Mouse (Mus musculus): ENCODE measurements around the gene Adgrf2. TPM values are rescaled to one million over a fixed set of nuclear protein-coding genes. Genes with fewer than 3 reads are reported as not detected.

Adgrf2 gene
- total RNA-seq (2014; rRNA removed) (0.22 and 1.2 TPM in 2 replicates), polyA plus RNA-seq (2015; fragmentation: Nextera tagmentation; extraction: Ambion mirVana) (0.05 and 0.06 TPM in 2 replicates)

GRCm38 (mm10) chr17:42741801-42742217 lies at the start of gene Adgrf2:
Gene Adgrf2, minus strand, starts transcription at chr17:42742179.
- Histone ChIP-seq H3K4me3 (ENCODE audit: low read depth, low read length) (no peak within 1 kb of the TSS), H3K9ac (replicated peaks; ENCODE audit: low read length, poor library complexity, severe bottlenecking) (no peak within 1 kb of the TSS), H3K27ac (ENCODE audit: low read depth, low read length) (no peak within 1 kb of the TSS), H3K27me3 (ENCODE audit: insufficient read depth, low read length) (no peaks in the 10 kb centered on the region), H3K36me3 (ENCODE audit: insufficient read depth, low read length) (no peaks in the 10 kb centered on the region), H3K4me2 (ENCODE audit: low read depth, low read length, poor library complexity, severe bottlenecking) (no peak within 1 kb of the TSS), H3K4me1 (ENCODE audit: insufficient read depth, low read length) (no peaks in the 10 kb centered on the region), H3K9me3 (ENCODE audit: low read length) (no peaks in the 10 kb centered on the region)
- no peak for TF ChIP-seq CTCF (IDR thresholded peaks at IDR 0.05)
- WGBS = 27% methylated on average over 7 of the region's 7 CpGs
- DNase-seq (ENCODE audit: low spot score) = no peak
- no peak for ATAC-seq (ENCODE audit: low FRiP score)

DNA sequence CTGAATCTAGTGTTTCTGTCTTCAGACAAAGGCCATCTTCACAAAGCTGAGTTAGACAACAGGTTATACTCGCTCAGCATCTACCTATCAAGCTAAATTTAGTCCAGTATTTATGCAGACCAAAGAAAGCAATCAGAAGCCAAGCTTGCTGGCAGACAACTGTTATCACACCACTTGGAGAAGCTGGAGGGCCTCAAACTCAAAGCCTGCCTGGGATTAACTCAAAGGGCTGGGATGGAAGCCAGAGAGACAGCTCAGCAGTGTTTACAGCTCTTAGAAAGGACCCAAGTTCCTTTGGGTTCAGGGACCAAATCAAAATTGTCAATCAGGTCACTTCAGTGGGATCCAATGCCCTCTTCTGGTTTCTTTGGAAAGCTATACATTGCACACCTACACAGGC lies 48.8 kb upstream of the Adgrf2 start:
- 78% methylated on average over 1 of the region's 1 CpGs for WGBS
- peak; percentile 11 for DNase-seq (ENCODE audit: low spot score)
- no peak for TF ChIP-seq CTCF (IDR thresholded peaks at IDR 0.05)
- Histone ChIP-seq H3K4me2 (ENCODE audit: low read depth, low read length, poor library complexity, severe bottlenecking) (no peak overlapping the region), H3K9ac (replicated peaks; ENCODE audit: low read length, poor library complexity, severe bottlenecking) (no peak overlapping the region), H3K36me3 (ENCODE audit: insufficient read depth, low read length) (no peaks in the 10 kb centered on the region), H3K27me3 (ENCODE audit: insufficient read depth, low read length) (no peaks in the 10 kb centered on the region), H3K9me3 (ENCODE audit: low read length) (no peaks in the 10 kb centered on the region), H3K27ac (ENCODE audit: low read depth, low read length) (no peak overlapping the region), H3K4me3 (ENCODE audit: low read depth, low read length) (no peak overlapping the region), H3K4me1 (ENCODE audit: insufficient read depth, low read length) (no peaks in the 10 kb centered on the region)
- ATAC-seq (ENCODE audit: low FRiP score) = no peak

DNA sequence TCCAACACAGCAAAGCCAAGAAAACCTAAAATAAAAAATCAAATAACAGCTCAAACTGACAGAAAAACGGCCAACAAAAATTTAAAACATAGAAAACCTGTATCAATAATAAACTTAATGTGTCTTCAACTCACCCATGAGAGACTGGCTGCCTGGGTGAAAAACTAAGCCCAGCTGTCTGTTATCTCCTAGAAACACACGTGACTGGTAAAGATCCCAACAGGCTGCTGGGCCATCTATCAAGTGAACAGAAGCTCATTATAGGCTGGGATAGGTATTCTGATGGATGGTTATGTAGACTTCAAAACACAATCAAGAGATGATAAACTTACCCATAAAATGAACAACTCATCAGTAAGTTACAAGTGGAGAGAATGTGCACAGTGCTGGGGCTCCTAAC lies 47.7 kb upstream of the Adgrf2 start:
- ATAC-seq (ENCODE audit: low FRiP score) (no peak), DNase-seq (ENCODE audit: low spot score) (no peak)
- Histone ChIP-seq H3K4me3 (ENCODE audit: low read depth, low read length) (no peak overlapping the region), H3K9ac (replicated peaks; ENCODE audit: low read length, poor library complexity, severe bottlenecking) (no peak overlapping the region), H3K4me1 (ENCODE audit: insufficient read depth, low read length) (no peaks in the 10 kb centered on the region), H3K27me3 (ENCODE audit: insufficient read depth, low read length) (no peaks in the 10 kb centered on the region), H3K9me3 (ENCODE audit: low read length) (no peaks in the 10 kb centered on the region), H3K27ac (ENCODE audit: low read depth, low read length) (no peak overlapping the region), H3K4me2 (ENCODE audit: low read depth, low read length, poor library complexity, severe bottlenecking) (no peak overlapping the region), H3K36me3 (ENCODE audit: insufficient read depth, low read length) (no peaks in the 10 kb centered on the region)
- WGBS = 85% methylated on average over 2 of the region's 2 CpGs
- no peak for TF ChIP-seq CTCF (IDR thresholded peaks at IDR 0.05)

- Histone ChIP-seq H3K4me1 (ENCODE audit: insufficient read depth, low read length) (no peaks in the 10 kb centered on the region), H3K4me3 (ENCODE audit: low read depth, low read length) (no peak overlapping the region), H3K27ac (ENCODE audit: low read depth, low read length) (no peak overlapping the region), H3K27me3 (ENCODE audit: insufficient read depth, low read length) (no peaks in the 10 kb centered on the region), H3K9ac (replicated peaks; ENCODE audit: low read length, poor library complexity, severe bottlenecking) (no peak overlapping the region), H3K4me2 (ENCODE audit: low read depth, low read length, poor library complexity, severe bottlenecking) (no peak overlapping the region), H3K9me3 (ENCODE audit: low read length) (no peaks in the 10 kb centered on the region), H3K36me3 (ENCODE audit: insufficient read depth, low read length) (no peaks in the 10 kb centered on the region)
- TF ChIP-seq CTCF (IDR thresholded peaks at IDR 0.05) = no peak
- WGBS = 91% methylated on average over 5 of the region's 5 CpGs
- ATAC-seq (ENCODE audit: low FRiP score) (no peak), DNase-seq (ENCODE audit: low spot score) (peak; percentile 6)
Observed at GRCm38 (mm10) chr17:42788686-42789453, 46.9 kb upstream of the Adgrf2 start.

GRCm38 (mm10) chr17:42782156-42782757 lies 40.3 kb upstream of the Adgrf2 start:
- Histone ChIP-seq H3K4me1 (ENCODE audit: insufficient read depth, low read length) (no peaks in the 10 kb centered on the region), H3K9ac (replicated peaks; ENCODE audit: low read length, poor library complexity, severe bottlenecking) (no peak overlapping the region), H3K9me3 (ENCODE audit: low read length) (no peaks in the 10 kb centered on the region), H3K27ac (ENCODE audit: low read depth, low read length) (no peak overlapping the region), H3K4me3 (ENCODE audit: low read depth, low read length) (no peak overlapping the region), H3K27me3 (ENCODE audit: insufficient read depth, low read length) (no peaks in the 10 kb centered on the region), H3K4me2 (ENCODE audit: low read depth, low read length, poor library complexity, severe bottlenecking) (no peak overlapping the region), H3K36me3 (ENCODE audit: insufficient read depth, low read length) (no peaks in the 10 kb centered on the region)
- DNase-seq (ENCODE audit: low spot score) (peak; percentile 81), ATAC-seq (ENCODE audit: low FRiP score) (peak; percentile 64; the same call in 1 of the 2 replicates)
- peak; percentile 83 for TF ChIP-seq CTCF (IDR thresholded peaks at IDR 0.05)
- 61% methylated on average over 7 of the region's 7 CpGs for WGBS

GRCm38 (mm10) chr17:42753791-42754190 lies 11.8 kb upstream of the Adgrf2 start:
- H3K36me3 ChIP-seq (ENCODE audit: insufficient read depth, low read length) = no peaks in the 10 kb centered on the region
- no peak overlapping the region for H3K4me2 ChIP-seq (ENCODE audit: low read depth, low read length, poor library complexity, severe bottlenecking)
- no peak overlapping the region for H3K4me3 ChIP-seq (ENCODE audit: low read depth, low read length)
- no peak for TF ChIP-seq CTCF (IDR thresholded peaks at IDR 0.05)
- H3K27ac ChIP-seq (ENCODE audit: low read depth, low read length) = no peak overlapping the region
- ATAC-seq (ENCODE audit: low FRiP score) (no peak), DNase-seq (ENCODE audit: low spot score) (no peak)
- WGBS = 56% methylated on average over 2 of the region's 2 CpGs
- no peak overlapping the region for H3K9ac ChIP-seq (replicated peaks; ENCODE audit: low read length, poor library complexity, severe bottlenecking)
- no peaks in the 10 kb centered on the region for H3K27me3 ChIP-seq (ENCODE audit: insufficient read depth, low read length)
- no peaks in the 10 kb centered on the region for H3K4me1 ChIP-seq (ENCODE audit: insufficient read depth, low read length)
- H3K9me3 ChIP-seq (ENCODE audit: low read length) = no peaks in the 10 kb centered on the region
